Mouse (Mus musculus) liver, adult 2 months (tissue): Measurements from ENCODE around the gene Cubn. TPM values are rescaled to one million over a fixed set of nuclear protein-coding genes. Genes with fewer than 3 reads are reported as not detected.

Experiments used
- DNase-seq: peaks from one replicate; pipeline ENCODE4 v3.0.0-alpha.2; 2011; ENCODE audit warnings: low read depth, low spot score; ENCODE audit errors: extremely low read depth
- H3K27ac ChIP-seq: fragments of 200-500 bp; replicated peaks from 2 replicates; pipeline ENCODE4 v1.5.1; 2012; ENCODE audit warnings: low read depth, mild to moderate bottlenecking, control low read depth, inconsistent platforms, low read length; ENCODE audit not compliant: insufficient read depth
- H3K27me3 ChIP-seq: fragments of 200-500 bp; 2 replicates; pipeline ENCODE4 v1.6.1; 2012; ENCODE audit warnings: mild to moderate bottlenecking, moderate library complexity, low read length, inconsistent platforms; ENCODE audit not compliant: control insufficient read depth, insufficient read depth
- H3K36me3 ChIP-seq: fragments of 200-500 bp; 2 replicates; pipeline ENCODE4 v1.6.1; 2012; ENCODE audit warnings: low read length, inconsistent platforms; ENCODE audit not compliant: control insufficient read depth, insufficient read depth
- H3K4me1 ChIP-seq: fragments of 200-500 bp; 2 replicates; pipeline ENCODE4 v1.6.1; 2011; ENCODE audit warnings: low read length; ENCODE audit not compliant: control insufficient read depth, insufficient read depth
- H3K4me3 ChIP-seq: fragments of 200-500 bp; 2 replicates; pipeline ENCODE4 v1.5.1; 2011; ENCODE audit warnings: low read depth, mild to moderate bottlenecking, control low read depth, low read length, moderate library complexity; ENCODE audit not compliant: insufficient read depth
- H3K79me2 ChIP-seq: fragments of 200-500 bp; 2 replicates; pipeline ENCODE4 v1.6.1; 2012; ENCODE audit warnings: inconsistent platforms, mild to moderate bottlenecking, low read length, moderate library complexity; ENCODE audit not compliant: control insufficient read depth, insufficient read depth
- H3K9ac ChIP-seq: fragments of 200-500 bp; 2 replicates; pipeline ENCODE4 v1.6.1; 2012; ENCODE audit warnings: low read depth, mild to moderate bottlenecking, control low read depth, inconsistent platforms, low read length
- CTCF ChIP-seq: fragments of 200-500 bp; IDR thresholded peaks from 2 replicates; pipeline ENCODE4 v1.5.1; 2011; ENCODE audit warnings: low read depth, low read length, control low read depth
- POLR2A ChIP-seq: fragments of 200-500 bp; IDR thresholded peaks from 2 replicates; pipeline ENCODE4 v1.6.1; 2011; ENCODE audit warnings: low read length, control low read depth; ENCODE audit not compliant: insufficient read depth; ENCODE audit errors: extremely low read depth
- WGBS: fragments of 180-500 bp; shearing (Covaris S2); methylation state at CpG from one replicate; pipeline ENCODE4 v1.1.7; 2018; 5-methylcytosine and 5-hydroxymethylcytosine counted together
- polyA plus RNA-seq: library from polyadenylated mRNA; depleted of rRNA; stranded (reverse); fragments of >200 nt; gene quantifications from 2 replicates; pipeline ENCODE4 v1.2.3, GENCODE M21; 2012; rRNA removed
- total RNA-seq: library from RNA; depleted of rRNA; stranded (reverse); fragments of >200 nt; gene quantifications from 2 replicates; pipeline ENCODE4 v1.2.3, GENCODE M21; 2014; rRNA removed

Gene Cubn
- total and polyA plus RNA-seq, 2 experiments = not detected

GRCm38 (mm10) chr2:13234796-13235195 lies 256.8 kb downstream of the Cubn start:
- Histone ChIP-seq H3K4me1 (no peaks in the 10 kb centered on the region), H3K27ac (no peak overlapping the region), H3K36me3 (peaks cover 1% of the 10 kb centered on the region; the same call in 1 of the 2 replicates), H3K4me3 (no peak overlapping the region), H3K27me3 (no peaks in the 10 kb centered on the region), H3K79me2 (no peaks in the 10 kb centered on the region; the same call in 1 of the 2 replicates), H3K9ac (no peak overlapping the region)
- 94% methylated on average over 10 of the region's 10 CpGs for WGBS
- DNase-seq = no peak
- TF ChIP-seq POLR2A (no peak), CTCF (no peak)

- Histone ChIP-seq H3K27me3 (no peaks in the 10 kb centered on the region), H3K27ac (no peak overlapping the region), H3K79me2 (no peaks in the 10 kb centered on the region; the same call in 1 of the 2 replicates), H3K36me3 (no peaks in the 10 kb centered on the region), H3K4me3 (no peak overlapping the region), H3K9ac (no peak overlapping the region), H3K4me1 (no peaks in the 10 kb centered on the region)
- no peak for TF ChIP-seq POLR2A
- no peak for TF ChIP-seq CTCF
- 87% methylated on average over 7 of the region's 7 CpGs for WGBS
- no peak for DNase-seq
Observed at GRCm38 (mm10) chr2:13233902-13234301, 257.7 kb downstream of the Cubn start.

GRCm38 (mm10) chr2:13233254-13233835 lies 258.3 kb downstream of the Cubn start:
- Histone ChIP-seq H3K9ac (no peak overlapping the region), H3K4me3 (no peak overlapping the region), H3K36me3 (no peaks in the 10 kb centered on the region), H3K4me1 (no peaks in the 10 kb centered on the region), H3K27me3 (no peaks in the 10 kb centered on the region), H3K79me2 (no peaks in the 10 kb centered on the region; the same call in 1 of the 2 replicates), H3K27ac (no peak overlapping the region)
- TF ChIP-seq POLR2A = no peak
- TF ChIP-seq CTCF = no peak
- DNase-seq = no peak
- WGBS = 83% methylated on average over 12 of the region's 12 CpGs

- 94% methylated on average over 6 of the region's 6 CpGs for WGBS
- no peaks in the 10 kb centered on the region for H3K4me1 ChIP-seq
- H3K36me3 ChIP-seq = no peaks in the 10 kb centered on the region
- TF ChIP-seq CTCF (no peak), POLR2A (no peak)
- H3K9ac ChIP-seq = no peak overlapping the region
- H3K4me3 ChIP-seq = no peak overlapping the region
- no peak overlapping the region for H3K27ac ChIP-seq
- no peaks in the 10 kb centered on the region for H3K27me3 ChIP-seq
- no peaks in the 10 kb centered on the region; the same call in 1 of the 2 replicates for H3K79me2 ChIP-seq
- no peak for DNase-seq
Observed at GRCm38 (mm10) chr2:13232305-13232704, 259.3 kb downstream of the Cubn start.

GRCm38 (mm10) chr2:13229686-13230085 lies 261.9 kb downstream of the Cubn start:
- Histone ChIP-seq H3K27ac (no peak overlapping the region), H3K36me3 (no peaks in the 10 kb centered on the region), H3K27me3 (no peaks in the 10 kb centered on the region), H3K4me3 (no peak overlapping the region), H3K9ac (no peak overlapping the region), H3K4me1 (no peaks in the 10 kb centered on the region), H3K79me2 (no peaks in the 10 kb centered on the region; the same call in 1 of the 2 replicates)
- 89% methylated on average over 3 of the region's 3 CpGs for WGBS
- DNase-seq = peak; percentile 15
- TF ChIP-seq POLR2A (no peak), CTCF (no peak)

Other genes with a start within 250 kb of the Cubn start
- gene Rsu1, start 220.4 kb downstream of the Cubn start, total RNA-seq = 31.5 and 34.9 TPM in 2 replicates
- 17.9 and 26.8 TPM in 2 replicates for gene Rsu1, start 220.4 kb downstream of the Cubn start, polyA plus RNA-seq
- gene Trdmt1, start 52.9 kb upstream of the Cubn start, total RNA-seq = 2.7 and 3.9 TPM in 2 replicates
- gene Trdmt1, start 52.9 kb upstream of the Cubn start, polyA plus RNA-seq = 0.68 and 0.83 TPM in 2 replicates
- 18.4 and 23.3 TPM in 2 replicates for gene Vim, start 82.1 kb upstream of the Cubn start, total RNA-seq
- 25.4 and 34.6 TPM in 2 replicates for gene Vim, start 82.1 kb upstream of the Cubn start, polyA plus RNA-seq